Mouse (Mus musculus) R1 (cell line): ENCODE results near the gene Nasp.
"Not testable (repeated sequence)": the region's sequence is repeated elsewhere in the genome, so short reads cannot be mapped to it uniquely, and the experiment has no call there.

Experiments
- DNase-seq: peaks from one replicate; pipeline ENCODE4 v3.0.0-alpha.2; 2018; ENCODE audit warnings: low read depth, low spot score

Gene Nasp

GRCm38 (mm10) chr4:116627722-116628662 is at the start of gene Nasp:
Gene Nasp (minus strand): TSS chr4:116627941.
- DNase-seq = peak; percentile 93

GRCm38 (mm10) chr4:116676027-116676426 is 48.3 kb upstream of the Nasp start:
- DNase-seq = no peak

GRCm38 (mm10) chr4:116674761-116675160 is 47.0 kb upstream of the Nasp start:
- not testable (repeated sequence) for DNase-seq

GRCm38 (mm10) chr4:116672785-116673184 is 45.0 kb upstream of the Nasp start:
- DNase-seq = no peak

GRCm38 (mm10) chr4:116669291-116669690 is 41.5 kb upstream of the Nasp start:
- peak; percentile 41 for DNase-seq

GRCm38 (mm10) chr4:116668145-116668544 is 40.4 kb upstream of the Nasp start:
- DNase-seq = no peak

- no peak for DNase-seq
These were observed 38.9 kb upstream of the Nasp start for GRCm38 (mm10) chr4:116666625-116667024.

- peak; percentile 21 for DNase-seq
These were observed 34.3 kb upstream of the Nasp start for GRCm38 (mm10) chr4:116661998-116662397.

GRCm38 (mm10) chr4:116660829-116661228 is 33.1 kb upstream of the Nasp start:
- no peak for DNase-seq

GRCm38 (mm10) chr4:116659916-116660315 is 32.2 kb upstream of the Nasp start:
- DNase-seq = not testable (repeated sequence)

GRCm38 (mm10) chr4:116659474-116659873 is 31.7 kb upstream of the Nasp start:
- DNase-seq = no peak

GRCm38 (mm10) chr4:116657971-116658370 is 30.2 kb upstream of the Nasp start:
- no peak for DNase-seq

- no peak for DNase-seq
These were observed 27.9 kb upstream of the Nasp start for GRCm38 (mm10) chr4:116655658-116656057.

GRCm38 (mm10) chr4:116655100-116655499 is 27.4 kb upstream of the Nasp start:
- DNase-seq = peak; percentile 66

- DNase-seq = no peak
These were observed 25.5 kb upstream of the Nasp start for GRCm38 (mm10) chr4:116653228-116653627.

- no peak for DNase-seq
These were observed 24.0 kb upstream of the Nasp start for GRCm38 (mm10) chr4:116651797-116652135.

GRCm38 (mm10) chr4:116650924-116651796 is 23.4 kb upstream of the Nasp start, which contains the start of gene Akr1a1:
Gene Akr1a1 (minus strand): TSS chr4:116651680.
- peak; percentile 94 for DNase-seq

GRCm38 (mm10) chr4:116650365-116650764 is 22.6 kb upstream of the Nasp start:
- DNase-seq = no peak

GRCm38 (mm10) chr4:116649411-116649810 is 21.7 kb upstream of the Nasp start:
- DNase-seq = no peak

GRCm38 (mm10) chr4:116645624-116646023 is 17.9 kb upstream of the Nasp start:
- DNase-seq = no peak

- peak; percentile 73 for DNase-seq
These were observed 16.6 kb upstream of the Nasp start for GRCm38 (mm10) chr4:116644326-116644725.

- DNase-seq = no peak
These were observed 14.3 kb upstream of the Nasp start for GRCm38 (mm10) chr4:116642071-116642470.
